Mouse (Mus musculus) retina, adult 2 months (tissue): ENCODE measurements around the gene Trpm5.

ENCODE experiments used
- DNase-seq: peaks from one replicate; pipeline ENCODE4 v3.0.0-alpha.2; 2012; ENCODE audit warnings: low read depth, low spot score

The Trpm5 gene

GRCm38 (mm10) chr7:143106062-143106461 is 11.6 kb upstream of the Trpm5 start, which contains the start of gene Kcnq1:
Gene Kcnq1, plus strand, starts transcription at chr7:143106362.
- DNase-seq: no peak

DNA sequence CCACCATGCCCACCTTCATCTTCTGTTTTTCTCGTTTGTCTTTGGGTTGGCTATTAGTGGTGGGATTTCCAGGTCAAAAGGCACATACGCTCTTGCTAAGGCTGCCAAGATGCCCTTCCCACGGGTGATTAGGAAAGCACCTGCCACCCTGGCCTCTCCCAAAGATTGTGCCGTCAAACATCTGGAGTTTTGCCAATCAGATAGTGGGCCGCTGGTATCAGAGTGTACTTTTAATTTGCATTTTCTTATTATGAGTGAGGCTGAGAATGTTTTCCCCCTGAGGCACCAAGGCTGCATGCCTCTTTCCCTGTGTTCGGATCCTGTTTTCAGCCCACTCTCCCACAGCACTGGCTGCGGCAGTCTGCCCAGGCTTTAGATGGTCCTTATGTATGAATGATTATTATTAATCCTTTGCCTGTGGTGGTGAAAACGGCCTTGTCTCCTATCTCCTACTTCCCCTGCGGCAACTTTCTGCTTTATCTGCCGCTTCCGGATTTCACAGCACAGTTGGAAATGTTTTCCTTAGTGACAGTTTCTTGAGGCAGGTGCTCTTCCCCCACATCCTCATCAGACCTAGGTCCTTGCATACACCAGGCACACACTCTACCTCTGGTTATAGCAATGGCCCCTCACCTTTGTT is 10.9 kb upstream of the Trpm5 start:
- no peak for DNase-seq

DNA sequence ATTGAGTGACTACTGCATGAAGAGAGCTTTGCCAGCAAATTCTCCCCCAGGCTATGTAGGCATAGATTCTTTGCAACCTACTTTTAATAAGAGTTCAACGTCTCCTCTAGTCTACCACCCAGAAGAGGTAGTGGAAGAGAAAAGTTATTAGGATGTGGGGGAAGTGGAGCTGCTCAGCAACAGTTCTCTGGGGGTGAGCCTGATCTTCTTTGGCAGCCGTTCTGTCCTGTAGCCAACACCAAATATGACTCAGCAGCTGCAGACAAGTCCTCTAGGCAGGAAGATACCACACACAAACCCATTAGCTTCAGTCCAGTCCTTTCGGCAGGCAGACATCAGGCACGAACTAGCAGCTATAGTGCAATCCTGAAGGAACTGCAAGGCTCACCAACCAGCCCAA is 6.3 kb upstream of the Trpm5 start:
- no peak for DNase-seq

GRCm38 (mm10) chr7:143095554-143095907 is 1.1 kb upstream of the Trpm5 start:
- DNase-seq: no peak

DNA sequence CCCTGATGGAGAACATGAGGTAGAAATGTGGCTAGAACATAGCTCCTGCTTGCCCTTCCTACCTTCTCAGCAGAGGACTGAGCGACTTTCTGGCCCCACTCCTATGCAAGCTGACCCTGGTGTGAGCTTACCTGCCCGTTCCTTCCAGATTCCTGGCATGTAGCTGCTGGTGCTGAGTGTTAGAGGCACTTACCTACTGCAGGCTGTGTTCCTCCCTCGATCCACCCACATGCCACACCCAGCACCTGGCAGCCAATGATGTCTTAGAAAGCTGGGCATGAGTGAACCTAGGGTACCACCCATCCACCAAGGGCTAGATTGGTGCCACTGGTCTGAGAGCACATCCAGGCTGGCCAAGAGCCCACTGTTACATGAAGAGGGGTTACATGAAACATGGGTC is 595 bp downstream of the Trpm5 start:
- DNase-seq: no peak

- DNase-seq: no peak
Measured at GRCm38 (mm10) chr7:143087070-143087579, 7.3 kb downstream of the Trpm5 start.

GRCm38 (mm10) chr7:143086366-143086765 is 8.1 kb downstream of the Trpm5 start:
- DNase-seq: no peak

DNA sequence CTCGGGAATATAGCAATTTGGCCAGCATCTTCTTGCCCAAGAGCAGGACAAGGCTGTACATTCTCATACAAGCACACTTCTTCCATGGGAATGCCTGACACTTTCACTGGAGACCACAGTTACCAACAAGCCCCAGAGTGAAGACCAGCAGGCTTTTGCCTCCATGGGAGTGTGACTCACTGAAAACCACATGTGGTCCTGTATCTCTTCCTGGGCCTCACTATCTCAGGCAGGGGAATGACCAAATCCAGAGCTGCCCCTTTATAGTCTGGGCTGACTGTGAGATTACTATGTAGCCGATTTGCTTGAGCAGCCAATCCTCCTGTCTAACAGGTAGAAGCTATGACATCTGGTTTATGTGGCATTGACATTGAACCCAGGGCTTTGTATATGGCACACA is 10.7 kb downstream of the Trpm5 start:
- no peak for DNase-seq

- DNase-seq: no peak
Measured at GRCm38 (mm10) chr7:143082024-143082423, 12.4 kb downstream of the Trpm5 start.

- no peak for DNase-seq
Measured at GRCm38 (mm10) chr7:143077351-143077750, 17.1 kb downstream of the Trpm5 start.

- DNase-seq: no peak
Measured at GRCm38 (mm10) chr7:143075394-143075793, 19.0 kb downstream of the Trpm5 start.

DNA sequence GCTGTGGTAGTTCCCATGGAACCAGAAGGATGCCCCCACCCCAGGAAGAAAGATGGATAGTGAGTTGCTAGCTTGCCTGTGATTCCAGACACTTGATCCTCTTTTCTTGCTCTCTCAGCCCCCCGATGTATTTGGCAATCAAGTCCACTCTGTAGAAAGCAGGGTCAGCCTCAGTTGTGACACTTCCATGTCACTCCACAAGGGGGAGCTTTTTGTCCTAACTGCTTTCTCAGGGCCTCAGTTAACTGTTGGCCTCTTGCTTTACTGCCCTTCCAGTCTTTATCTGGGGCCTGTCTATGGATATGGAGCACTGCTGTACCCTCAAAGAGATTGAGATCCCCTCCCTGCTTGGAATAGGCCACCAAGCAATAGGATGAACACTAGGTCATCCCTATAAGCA is 21.4 kb downstream of the Trpm5 start:
- DNase-seq: no peak

GRCm38 (mm10) chr7:143072605-143073004 is 21.8 kb downstream of the Trpm5 start:
- no peak for DNase-seq

GRCm38 (mm10) chr7:143070506-143071070 is 23.9 kb downstream of the Trpm5 start:
- no peak for DNase-seq

DNA sequence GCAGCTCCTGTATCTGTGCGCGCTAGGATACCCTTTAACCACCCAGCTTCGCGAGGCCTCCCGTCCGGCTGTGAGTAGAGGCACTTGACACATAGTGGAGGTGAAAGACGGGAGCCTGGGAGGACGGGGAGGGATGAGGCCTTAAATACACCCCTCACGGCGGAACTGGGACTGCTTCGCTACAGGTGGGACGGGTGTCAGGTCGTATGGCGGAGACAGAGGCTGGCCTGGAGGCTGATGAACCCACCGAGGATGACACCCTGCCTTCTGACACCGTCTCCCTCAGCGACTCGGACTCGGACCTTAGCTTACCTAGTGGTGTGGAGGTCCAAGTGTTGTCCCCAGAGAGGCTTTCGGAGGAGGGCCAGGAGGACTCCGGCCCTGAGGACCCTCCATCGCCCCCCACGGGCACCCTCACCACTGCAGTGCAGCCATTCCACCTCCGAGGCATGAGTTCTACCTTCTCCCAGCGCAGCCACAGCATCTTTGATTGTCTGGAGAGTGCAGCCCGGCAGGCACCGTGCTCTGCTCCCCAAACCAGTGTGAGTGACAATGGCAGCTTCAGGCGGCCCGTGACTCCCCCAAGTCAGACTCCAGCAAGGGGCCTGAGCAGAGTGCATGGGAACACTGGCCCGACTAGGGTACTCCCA is 24.6 kb downstream of the Trpm5 start:
- DNase-seq: no peak

GRCm38 (mm10) chr7:143068882-143069591 is 25.4 kb downstream of the Trpm5 start, which contains the start of gene Tssc4:
Gene Tssc4, plus strand, starts transcription at chr7:143069249.
- DNase-seq: peak; percentile 100

GRCm38 (mm10) chr7:143068316-143068881 is 26.0 kb downstream of the Trpm5 start:
- DNase-seq: no peak

GRCm38 (mm10) chr7:143067897-143068296 is 26.5 kb downstream of the Trpm5 start:
- DNase-seq: no peak

DNA sequence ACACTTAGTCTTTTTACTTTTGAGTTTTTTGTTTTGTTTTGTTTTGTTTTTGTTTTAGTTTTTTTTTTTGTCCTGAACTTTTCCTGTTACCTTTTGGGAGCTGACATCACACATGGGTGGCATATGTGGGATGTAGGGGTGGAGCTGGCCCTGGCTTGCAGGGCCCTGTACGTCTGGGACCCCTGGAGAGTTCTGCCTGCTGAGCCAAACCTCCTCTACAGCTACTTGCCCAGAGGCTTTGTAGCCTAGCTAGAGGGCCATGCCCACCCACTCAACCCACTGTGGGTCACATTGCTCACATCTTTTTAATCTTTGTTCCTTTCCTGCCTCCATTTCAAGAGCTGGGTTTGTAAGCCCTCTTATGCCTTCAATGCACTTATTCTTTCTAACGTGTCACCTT is 27.0 kb downstream of the Trpm5 start:
- DNase-seq: no peak

- no peak for DNase-seq
Measured at GRCm38 (mm10) chr7:143065692-143066091, 28.8 kb downstream of the Trpm5 start.

GRCm38 (mm10) chr7:143064226-143064625 is 30.2 kb downstream of the Trpm5 start:
- DNase-seq: no peak

- no peak for DNase-seq
Measured at GRCm38 (mm10) chr7:143062704-143063103, 31.7 kb downstream of the Trpm5 start.
